Mouse (Mus musculus) monocyte, adult 5-6 weeks (primary cell): Measurements from ENCODE around the gene Ptprc. TPM values are rescaled to one million over a fixed set of nuclear protein-coding genes. Genes with fewer than 3 reads are reported as not detected.

Source experiments
- ATAC-seq: fragments of 153-309, 156-312 bp; replicated peaks from 2 replicates; pipeline ENCODE4 v1.8.0; 2017; ENCODE audit warnings: mild to moderate bottlenecking; ENCODE audit not compliant: low TSS enrichment, insufficient number of reproducible peaks, severe bottlenecking, poor library complexity, low FRiP score
- total RNA-seq: library from RNA; stranded (forward); fragments of 200-1000, 200-491, 200-594 nt; gene quantifications from 3 replicates; pipeline ENCODE4 v1.2.3, GENCODE M21; 2017

The Ptprc gene
- total RNA-seq, 1 experiment from 2014 or later, result 2,776 TPM

DNA sequence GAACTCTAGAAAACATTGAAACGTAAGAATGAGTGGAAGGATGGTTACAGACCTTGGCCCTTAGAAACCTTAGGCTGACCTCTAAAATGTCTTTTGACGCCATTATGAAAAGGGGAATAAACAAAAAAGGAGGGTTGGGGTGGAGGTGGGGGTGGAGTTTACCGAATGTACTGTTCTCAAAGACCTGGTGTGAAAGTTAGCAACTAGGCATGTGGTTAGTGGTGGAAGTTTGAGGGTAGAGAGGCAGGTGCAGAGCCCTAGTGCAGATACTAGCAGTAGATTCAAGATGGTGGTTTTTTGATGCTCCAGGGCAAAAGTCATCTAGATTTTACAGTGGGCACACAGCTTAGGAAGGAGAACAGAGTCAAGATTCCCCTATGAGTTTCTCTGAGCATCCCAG, 18.5 kb downstream of the Ptprc start:
- no peak for ATAC-seq

- ATAC-seq, result no peak
Measured at GRCm38 (mm10) chr1:138154185-138154785, 21.2 kb downstream of the Ptprc start.

- no peak for ATAC-seq
Measured at GRCm38 (mm10) chr1:138153126-138153525, 22.4 kb downstream of the Ptprc start.

DNA sequence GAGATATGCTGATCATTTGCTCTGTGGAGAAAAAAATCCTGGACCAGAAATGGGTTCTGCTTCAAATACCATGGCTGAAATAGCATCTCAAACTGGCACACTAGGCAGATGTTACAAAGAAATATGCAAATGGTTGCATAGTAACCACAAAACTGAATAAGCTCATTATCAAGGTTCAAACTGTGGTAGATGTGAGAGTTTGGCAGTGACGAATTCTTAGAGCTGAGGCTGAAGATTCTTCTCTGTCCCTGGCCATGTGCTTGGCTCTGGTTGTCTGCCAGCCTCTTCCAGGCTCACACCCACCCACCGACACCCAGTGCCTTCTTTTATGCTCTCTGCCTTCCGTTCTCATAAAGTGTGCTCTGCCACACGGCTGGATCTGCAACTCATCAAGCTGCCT, 26.7 kb downstream of the Ptprc start:
- ATAC-seq, result peak; percentile 50

- peak; percentile 73 for ATAC-seq
Measured at GRCm38 (mm10) chr1:138145571-138145970, 29.9 kb downstream of the Ptprc start.

DNA sequence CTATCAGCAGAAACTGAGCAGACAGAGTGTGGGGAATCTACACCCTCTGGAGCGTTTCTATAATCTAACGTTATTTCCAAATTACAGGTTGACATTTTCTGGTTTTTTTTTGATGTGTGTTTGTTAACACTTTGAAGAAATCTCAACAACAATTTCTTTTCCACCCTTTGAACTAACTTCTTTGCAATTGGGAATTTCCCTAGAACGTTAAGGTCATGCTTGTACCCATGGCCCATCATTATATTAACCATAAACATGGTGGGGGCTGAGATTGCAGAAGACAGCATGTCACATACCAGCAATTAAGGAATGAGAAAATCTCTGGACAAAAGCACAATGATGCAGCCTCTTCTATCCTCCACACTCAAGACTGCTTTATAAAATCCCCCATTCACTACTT, 30.4 kb downstream of the Ptprc start:
- ATAC-seq, result no peak

DNA sequence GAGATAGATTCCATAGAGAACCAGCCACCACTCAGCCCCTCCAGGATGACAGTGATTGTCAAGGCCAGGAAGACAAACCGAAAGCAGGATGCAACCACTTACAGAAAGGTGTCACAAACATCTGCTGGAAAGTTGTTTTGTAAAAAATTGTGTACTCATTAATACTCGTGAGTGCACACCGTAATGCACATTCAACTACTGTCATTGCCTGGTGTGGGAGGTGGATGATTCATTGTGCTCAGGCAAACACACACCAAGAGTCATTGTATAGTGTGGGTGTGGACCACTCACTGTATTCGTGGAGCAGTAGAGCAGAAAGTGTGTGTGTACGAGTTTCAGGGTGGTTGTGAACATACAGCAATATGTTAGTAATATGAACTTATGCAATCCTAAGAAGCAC, 31.1 kb downstream of the Ptprc start:
- ATAC-seq, result no peak

DNA sequence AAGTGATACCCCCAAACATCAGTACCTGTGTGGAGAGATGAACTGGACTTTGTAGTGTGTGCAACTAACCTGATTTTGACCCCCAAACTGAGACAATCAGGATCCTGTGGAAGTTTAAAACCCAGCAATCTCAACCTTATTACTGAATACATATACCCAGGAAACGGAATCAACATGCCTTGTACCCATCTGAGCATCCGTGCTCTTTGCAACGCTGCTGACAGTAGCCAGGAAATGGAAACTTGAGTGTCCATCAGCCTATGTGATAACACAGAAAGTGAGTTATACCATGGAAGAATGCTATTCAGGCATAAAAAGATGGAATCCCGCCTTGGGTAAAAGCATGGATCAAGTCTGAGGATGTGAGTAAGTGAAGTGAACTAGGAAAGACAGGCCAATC, 34.7 kb downstream of the Ptprc start:
- no peak for ATAC-seq

DNA sequence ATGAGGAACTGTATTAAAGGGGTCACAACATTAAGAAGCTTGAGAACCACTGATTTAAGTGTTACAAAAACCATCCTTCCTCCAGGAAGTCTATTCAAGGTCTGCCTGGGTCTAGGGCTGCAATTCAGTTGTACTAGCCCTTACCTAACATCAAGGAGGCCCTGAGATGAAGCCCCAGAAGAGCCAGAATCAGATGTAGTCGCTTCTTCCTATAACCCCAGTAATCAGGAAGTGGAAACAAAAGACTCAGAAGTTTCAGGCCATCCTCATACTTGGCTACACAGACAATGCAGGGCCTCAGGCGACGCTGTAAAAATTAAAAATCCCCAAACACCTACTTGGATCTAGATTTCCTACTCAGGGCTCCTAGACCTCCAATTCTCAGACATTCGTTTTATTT, 37.8 kb downstream of the Ptprc start:
- ATAC-seq, result no peak

DNA sequence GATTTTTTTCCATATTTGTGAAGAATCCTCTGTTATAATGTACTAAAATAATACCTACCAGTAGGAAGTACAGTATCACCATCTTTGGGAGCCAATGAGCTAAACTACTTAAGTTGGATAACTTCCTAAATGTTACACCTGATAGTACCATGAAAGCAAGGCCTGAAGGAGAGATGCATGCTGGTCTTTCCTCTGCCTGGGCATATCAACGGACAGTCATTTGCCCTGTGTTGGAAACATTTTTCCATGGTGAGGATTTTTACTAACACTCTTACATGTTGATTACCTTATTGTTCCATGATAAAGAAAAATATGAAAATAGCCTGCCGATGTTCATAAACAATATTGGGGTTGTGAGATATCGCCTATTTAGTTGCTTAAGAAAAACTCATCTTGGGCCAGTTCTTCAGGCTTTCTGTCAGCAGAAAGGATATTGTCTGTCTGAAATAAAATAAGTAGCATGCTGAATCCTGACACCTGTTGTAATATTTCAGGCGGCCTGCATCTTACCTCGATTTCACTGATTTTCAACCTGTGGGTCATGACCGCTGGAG, 38.4 kb downstream of the Ptprc start:
- ATAC-seq, result no peak

DNA sequence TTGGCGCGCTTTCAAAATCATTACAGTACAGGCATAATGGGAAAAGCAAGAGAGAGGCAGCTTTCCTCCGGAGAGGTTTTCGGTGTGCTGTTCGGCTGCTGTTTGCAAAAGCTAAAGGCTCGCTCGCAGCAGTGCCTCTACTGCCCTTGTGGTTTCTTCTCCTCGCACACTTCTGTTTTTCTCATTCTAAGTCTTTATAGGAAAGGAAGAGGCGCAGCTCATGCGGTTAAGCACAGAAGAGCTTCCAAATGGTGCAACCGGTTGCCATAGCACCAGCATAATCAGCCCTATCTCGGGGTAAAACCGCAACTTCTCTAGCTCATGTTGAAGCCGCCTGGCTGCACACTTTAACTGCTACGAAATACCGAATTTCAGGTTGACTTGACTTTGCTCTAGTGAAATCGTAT, 39.1 kb downstream of the Ptprc start:
- peak; percentile 97 for ATAC-seq

DNA sequence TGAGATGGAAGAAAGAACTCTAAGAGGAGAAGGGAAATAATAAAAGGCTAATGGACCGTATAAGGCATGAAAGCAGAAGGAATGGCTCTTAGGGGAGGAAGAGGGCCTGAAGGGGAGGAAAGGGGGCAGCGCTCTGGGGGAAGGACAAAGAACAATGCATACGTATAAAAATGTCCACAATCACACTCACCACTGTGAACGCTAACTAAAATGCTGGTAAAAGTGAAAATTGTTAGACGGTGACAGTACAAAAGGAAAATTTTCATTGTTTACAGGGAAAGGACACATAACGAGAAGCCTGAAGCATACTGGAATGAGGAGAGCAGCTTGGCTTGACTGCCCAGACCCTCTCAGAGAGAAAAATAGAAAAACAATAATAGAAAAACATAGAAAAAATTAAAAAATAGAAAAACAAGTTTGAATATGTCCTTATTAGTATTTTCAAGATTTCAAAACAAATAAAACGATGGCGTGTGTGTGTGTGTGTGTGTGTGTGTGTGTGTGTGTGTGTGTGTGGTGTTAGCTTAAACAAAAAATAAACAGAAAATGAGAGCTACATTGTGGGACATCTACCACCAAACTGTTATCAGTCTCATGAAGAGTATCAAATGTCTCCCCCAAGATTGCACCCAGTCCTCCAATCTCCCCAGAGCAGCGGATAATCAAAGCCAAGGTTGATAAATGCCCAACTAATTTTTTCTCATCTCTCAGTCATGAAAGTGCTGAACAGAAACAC, 39.7 kb downstream of the Ptprc start:
- ATAC-seq, result no peak

GRCm38 (mm10) chr1:138135117-138135516, 40.4 kb downstream of the Ptprc start:
- ATAC-seq, result no peak

- no peak; the same call in 1 of the 2 replicates for ATAC-seq
Measured at GRCm38 (mm10) chr1:138134324-138134723, 41.2 kb downstream of the Ptprc start.

- no peak for ATAC-seq
Measured at GRCm38 (mm10) chr1:138131739-138132138, 43.8 kb downstream of the Ptprc start.

- ATAC-seq, result no peak
Measured at GRCm38 (mm10) chr1:138130145-138130544, 45.4 kb downstream of the Ptprc start.

GRCm38 (mm10) chr1:138126843-138127242, 48.7 kb downstream of the Ptprc start:
- no peak for ATAC-seq

GRCm38 (mm10) chr1:138125281-138125680, 50.2 kb downstream of the Ptprc start:
- peak; percentile 61; the same call in 1 of the 2 replicates for ATAC-seq

GRCm38 (mm10) chr1:138123866-138124265, 51.6 kb downstream of the Ptprc start:
- ATAC-seq, result no peak

DNA sequence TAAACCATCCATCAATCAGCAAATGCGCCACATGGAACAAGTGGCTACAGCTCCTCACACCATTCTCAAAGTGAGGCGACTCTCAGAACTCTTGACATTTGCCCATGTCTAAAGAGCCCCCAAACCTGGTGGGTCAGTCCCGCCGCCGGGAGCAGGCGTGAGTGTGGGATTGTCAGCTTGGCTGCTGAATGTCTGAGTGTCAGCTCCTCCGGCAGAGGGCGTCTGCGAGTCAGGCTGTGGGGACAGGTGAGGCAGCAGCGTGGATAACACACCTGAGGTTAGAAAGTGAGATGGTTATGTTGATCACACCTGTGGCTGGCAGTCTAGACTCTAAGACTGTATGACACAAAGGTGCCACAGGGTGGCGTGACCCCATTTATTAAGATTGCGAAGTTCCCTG, 55.6 kb downstream of the Ptprc start:
- peak; percentile 15; the same call in 1 of the 2 replicates for ATAC-seq
